Mouse (Mus musculus) left cerebral cortex, postnatal 14 days (tissue): ENCODE results near the gene Zc2hc1b. TPM values are rescaled to one million over a fixed set of nuclear protein-coding genes. Genes with fewer than 3 reads are reported as not detected.
"Not testable (repeated sequence)": the region's sequence is repeated elsewhere in the genome, so short reads cannot be mapped to it uniquely, and the experiment has no call there.

ENCODE experiments used
- DNase-seq, 2 experiments: peaks; one replicate each; pipeline ENCODE4 v3.0.0; 2021 to 2022; ENCODE audit warnings: low spot score in 2 of 2, mixed read lengths in 1 of 2
- intact Hi-C: fragments of 180-260 bp; cut with DNase I; formaldehyde crosslinking; loops from one replicate; pipeline ENCODE4 v1.15.1; 2025
- long read RNA-seq, 2 experiments: library from polyadenylated mRNA; stranded (forward); transcript quantifications; one replicate each; pipeline ENCODE4 v2.0.0; 2021
- total RNA-seq, 2 experiments: library from RNA; stranded (reverse); gene quantifications; 2 replicates each; pipeline ENCODE4 v1.2.3; 2021

Gene Zc2hc1b
- not detected for total RNA-seq
- long read RNA-seq, experiment 1: 0 reads
- long read RNA-seq, experiment 2: 0 reads

- intact Hi-C loops: no loop called here
Observed at GRCm38 (mm10) chr10:13177973-13178624, at the start of gene Zc2hc1b. TSS of gene Zc2hc1b (minus strand) at chr10:13178023.

DNA sequence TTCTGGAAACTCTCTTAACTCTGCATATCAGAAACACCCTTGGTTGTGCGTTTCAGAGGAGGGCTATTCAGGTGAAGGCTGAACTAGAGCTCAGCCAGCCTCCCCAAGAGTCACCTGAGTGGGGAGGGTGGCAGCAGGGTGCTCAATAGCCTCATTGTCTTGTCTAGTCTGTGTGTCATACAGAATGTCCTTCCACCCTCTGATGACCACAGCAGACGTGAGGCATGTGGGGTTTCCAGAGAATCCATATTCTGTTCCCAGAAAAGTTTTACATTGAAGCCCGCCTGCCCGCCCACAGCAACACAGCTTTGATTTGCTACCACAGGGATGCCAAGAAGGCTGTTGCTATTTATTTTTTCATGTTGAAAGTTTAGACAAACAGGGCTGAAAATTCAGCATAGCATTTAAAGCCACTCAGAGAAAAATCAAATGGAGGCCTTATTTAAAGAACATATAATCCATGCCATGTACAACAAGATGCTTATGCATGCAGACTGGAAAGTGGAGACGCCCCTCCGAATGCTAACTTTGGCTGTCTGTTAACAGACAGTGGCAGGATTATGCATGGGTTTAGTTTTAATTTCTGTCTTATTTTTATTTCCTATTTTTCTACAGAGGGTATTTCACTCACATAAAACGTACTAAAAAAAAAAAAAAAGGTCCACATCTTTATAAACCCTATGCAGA, 47.7 kb upstream of the Zc2hc1b start:
- intact Hi-C loops: no loop called here
- no peak for DNase-seq

More at GRCm38 (mm10) chr10:13177973-13178624, at the start of gene Zc2hc1b:
- DNase-seq: no peak

DNA sequence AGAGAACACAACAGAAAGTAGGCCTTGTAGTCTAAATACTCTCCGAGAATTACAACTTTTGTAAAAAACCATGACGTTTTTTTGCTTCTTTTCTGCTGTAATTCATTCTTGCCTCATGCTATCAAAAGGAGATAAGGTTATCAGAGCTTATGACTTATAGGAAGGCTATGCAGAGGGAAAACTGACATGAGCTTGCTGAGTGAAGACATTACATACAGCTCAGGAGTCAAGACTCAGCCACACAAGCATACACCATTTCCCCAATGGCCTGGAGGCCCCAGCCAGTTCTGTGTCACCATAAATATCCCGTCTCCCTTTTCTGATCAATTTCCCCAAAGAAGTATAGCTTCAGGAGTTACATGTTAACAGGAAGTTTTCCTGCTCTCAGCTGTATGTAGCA, 44.3 kb upstream of the Zc2hc1b start:
- intact Hi-C loops: no loop called here
- DNase-seq: no peak

GRCm38 (mm10) chr10:13220061-13220460, 42.2 kb upstream of the Zc2hc1b start:
- intact Hi-C loops: no loop called here

GRCm38 (mm10) chr10:13213956-13214355, 36.1 kb upstream of the Zc2hc1b start:
- DNase-seq: no peak
- intact Hi-C loops: no loop called here

More at GRCm38 (mm10) chr10:13220061-13220460, 42.2 kb upstream of the Zc2hc1b start:
- no peak for DNase-seq

DNA sequence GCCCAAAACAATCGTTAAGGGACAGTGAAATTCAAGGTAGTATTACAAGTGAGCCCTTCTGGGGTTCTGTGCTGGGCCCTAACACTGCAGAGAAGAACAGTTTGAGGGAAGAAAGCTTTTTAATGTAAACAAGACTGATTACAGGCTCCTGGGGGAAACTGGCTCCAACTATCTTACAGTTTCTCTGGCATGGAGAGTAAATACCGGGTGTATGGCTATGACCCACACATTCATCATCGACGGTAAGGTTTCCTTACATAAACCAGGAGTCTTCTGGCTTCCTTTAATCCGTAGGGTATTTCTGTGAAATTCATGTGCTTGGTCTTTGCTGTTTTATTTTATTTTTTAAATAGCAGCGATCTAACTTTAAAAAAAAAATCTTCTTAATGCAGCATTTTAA, 35.0 kb upstream of the Zc2hc1b start:
- no peak for DNase-seq
- intact Hi-C loops: no loop called here

GRCm38 (mm10) chr10:13212326-13212725, 34.5 kb upstream of the Zc2hc1b start:
- intact Hi-C loops: no loop called here
- DNase-seq: no peak

DNA sequence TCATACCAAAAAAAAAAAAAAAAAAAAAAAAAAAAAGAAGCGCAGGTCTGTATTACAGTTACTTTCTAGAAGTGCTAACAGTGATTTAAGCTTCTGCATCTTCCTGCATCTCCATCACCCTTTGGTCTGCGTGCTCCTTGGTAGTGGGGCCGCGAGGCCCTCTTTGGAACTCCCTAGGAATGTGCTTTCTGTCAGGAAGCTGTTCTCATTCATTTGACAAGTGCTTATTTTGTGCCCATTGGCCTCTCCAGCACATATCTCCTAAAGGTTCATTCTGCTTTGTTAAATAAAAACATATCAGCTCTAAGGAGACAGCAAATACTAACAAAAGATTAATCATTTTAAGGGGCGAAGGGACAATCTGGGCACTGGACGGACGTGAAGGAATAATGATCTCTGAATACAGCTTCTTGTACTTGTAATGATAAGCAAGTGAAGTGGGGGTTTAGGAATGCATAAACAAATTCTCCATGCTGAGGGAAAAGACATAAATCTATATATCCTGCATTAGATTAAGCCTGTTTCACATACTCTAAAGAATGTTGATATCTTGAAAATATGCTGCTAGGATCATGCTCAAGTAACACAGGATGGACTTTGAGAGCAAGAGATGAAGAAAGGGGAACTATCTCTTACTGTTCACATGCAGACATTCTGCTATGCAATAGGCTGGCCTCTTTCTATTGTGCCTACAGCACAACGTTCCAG, 32.3 kb upstream of the Zc2hc1b start:
- DNase-seq: no peak
- intact Hi-C loops: no loop called here

GRCm38 (mm10) chr10:13209506-13209905, 31.7 kb upstream of the Zc2hc1b start:
- no peak for DNase-seq
- intact Hi-C loops: no loop called here

DNA sequence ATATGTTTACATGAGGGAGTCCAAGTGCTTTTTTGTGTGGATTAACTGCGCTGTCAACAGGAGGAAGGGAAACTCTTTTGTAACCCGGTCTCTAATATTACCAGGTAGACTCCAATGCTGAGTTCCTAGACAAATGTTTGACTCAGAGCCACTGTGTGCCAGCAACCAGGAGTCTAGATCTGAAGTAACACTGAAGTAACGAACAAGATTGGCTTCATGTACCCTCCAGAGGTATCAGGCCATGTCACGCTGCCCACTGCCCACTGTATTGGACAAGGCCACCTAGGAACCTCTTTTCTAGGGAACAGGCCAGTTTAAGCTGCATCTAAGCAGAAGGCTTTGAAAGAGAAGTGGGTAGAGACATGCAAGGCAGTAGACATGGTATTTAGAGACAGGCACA, 31.2 kb upstream of the Zc2hc1b start:
- no peak for DNase-seq
- intact Hi-C loops: no loop called here

DNA sequence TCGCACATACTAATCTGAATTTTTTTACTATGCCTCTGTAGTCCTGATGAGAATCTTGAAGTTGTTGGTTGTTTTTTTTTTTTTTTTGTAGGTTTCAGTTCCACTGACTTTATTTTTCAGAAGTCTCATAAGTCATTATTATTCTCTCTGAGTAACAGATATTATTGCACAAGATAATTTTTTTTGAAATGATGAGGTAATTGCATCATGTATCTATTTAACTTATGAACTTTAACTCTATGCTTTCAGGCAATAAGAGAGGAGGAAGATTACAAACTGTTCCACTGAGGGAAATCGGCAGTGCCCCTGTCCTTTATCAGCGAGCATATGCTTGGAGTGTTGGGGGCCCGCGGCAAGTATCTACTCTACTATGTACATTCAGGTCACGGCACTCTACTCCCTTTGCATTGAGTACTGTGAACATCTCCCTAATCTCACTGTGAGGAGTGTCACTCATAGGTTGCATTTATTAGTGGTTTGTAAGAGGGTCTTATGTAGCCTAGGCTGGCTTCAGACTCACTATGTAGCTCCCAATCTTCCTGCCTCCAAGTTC, 24.0 kb upstream of the Zc2hc1b start:
- no peak for DNase-seq

DNA sequence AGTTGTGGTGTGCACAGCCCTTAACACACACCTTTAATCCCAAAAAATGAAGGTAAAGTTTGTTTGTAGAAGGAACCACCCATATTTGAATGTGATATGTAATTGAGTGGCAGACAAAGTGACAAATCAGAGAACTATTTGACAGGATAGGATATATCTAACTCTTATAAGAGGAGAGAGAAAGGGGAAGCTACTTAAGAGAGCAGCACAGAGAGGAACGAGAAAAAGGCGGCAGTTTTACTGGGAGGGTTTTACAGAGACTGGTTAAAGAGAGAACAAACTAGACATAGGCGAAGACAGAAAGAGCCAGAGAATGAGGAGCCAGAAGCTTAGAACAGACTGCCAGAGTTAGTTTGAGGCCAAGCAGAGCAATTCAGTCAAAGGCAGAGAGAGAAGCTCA, 23.0 kb upstream of the Zc2hc1b start:
- DNase-seq: no peak
- intact Hi-C loops: no loop called here

More for the DNA sequence above, 24.0 kb upstream of the Zc2hc1b start:
- intact Hi-C loops: no loop called here

- DNase-seq: no peak
- intact Hi-C loops: loop anchor here (10.0 kb wide), 1 partner anchor 126 kb away; no protein-coding TSS in a partner anchor
Observed at GRCm38 (mm10) chr10:13199234-13199633, 21.4 kb upstream of the Zc2hc1b start.

DNA sequence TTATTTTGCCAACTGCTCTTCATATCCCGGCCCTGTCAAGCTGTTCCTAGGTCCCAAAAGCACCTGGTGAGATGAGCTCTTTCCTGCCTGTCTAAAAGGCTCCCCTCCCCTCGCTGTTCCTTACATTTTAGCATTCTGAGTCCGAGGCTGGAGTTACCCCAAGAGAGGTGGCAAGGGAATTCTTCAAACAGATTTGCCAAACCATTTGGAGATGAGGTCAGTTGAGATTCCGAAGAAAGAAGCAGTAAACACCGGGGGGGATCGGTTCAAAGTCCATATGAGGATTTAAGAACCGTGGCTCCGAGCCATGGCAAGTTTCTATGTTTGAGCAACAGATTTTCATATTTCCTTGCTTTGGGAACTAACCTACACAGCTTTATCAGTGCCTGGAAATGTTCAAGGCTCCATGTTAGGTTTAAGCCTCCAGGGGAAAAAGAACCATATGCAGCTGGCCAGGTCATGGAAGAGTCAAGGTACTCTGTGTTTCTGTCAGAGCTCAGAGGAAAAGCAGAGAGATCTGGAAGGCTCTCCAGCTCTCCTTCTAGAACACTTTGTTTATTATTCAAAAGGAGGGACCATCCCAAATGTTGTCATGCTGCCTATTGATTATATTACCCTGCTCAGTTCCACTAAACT, 19.2 kb upstream of the Zc2hc1b start:
- DNase-seq: no peak
- intact Hi-C loops: loop anchor here (10.0 kb wide), 1 partner anchor 128 kb away; no protein-coding TSS in a partner anchor

DNA sequence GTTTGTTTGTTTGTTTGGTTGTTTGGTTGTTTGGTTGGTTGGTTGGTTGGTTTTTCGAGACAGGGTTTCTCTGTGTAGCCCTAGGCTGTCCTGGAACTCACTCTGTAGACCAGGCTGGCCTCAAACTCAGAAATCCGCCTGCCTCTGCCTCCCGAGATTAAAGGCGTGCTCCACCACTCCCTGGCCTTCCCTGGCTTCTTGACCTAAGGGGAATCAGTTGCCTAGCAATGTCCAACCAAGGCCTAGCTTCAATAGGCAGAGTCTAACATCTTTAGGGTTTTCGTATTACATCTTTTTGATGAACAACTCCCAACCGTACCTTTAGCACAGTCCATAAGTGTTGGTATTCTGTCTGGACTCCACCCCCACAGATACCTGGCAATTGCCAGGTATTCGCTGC, 15.7 kb upstream of the Zc2hc1b start:
- intact Hi-C loops: loop anchor here (10.0 kb wide), 1 partner anchor 131 kb away; no protein-coding TSS in a partner anchor
- not testable (repeated sequence) for DNase-seq

DNA sequence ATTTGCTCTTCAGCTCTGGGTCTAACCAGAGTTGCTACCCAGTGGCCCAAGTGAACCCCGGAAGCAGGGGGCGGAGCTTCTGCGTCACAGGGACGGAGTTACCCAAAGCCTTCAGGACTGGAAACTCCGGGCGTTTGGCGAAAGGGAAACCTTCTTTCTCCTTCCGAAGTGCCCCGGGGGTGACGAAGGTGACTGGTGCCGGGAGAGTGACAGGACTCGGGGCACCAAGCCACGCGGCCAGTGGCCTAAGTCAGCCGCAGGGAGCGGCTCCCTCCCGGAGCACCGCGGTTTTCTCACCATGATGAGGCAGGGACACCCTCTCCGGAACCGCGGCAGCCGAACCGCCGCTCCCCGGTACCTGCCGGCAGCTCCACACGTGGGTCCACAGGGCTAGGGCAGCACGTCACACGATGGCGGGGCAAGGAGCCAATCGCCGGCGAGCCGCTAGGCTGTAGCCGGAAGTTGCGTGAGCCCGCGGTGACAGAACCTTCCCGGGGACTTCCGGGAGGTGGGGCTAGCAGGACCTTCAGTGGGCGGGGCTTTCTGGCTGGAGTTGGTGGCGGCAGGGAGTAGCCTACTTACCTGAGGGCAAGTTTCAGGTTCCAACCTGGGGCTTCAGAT, 15.0 kb upstream of the Zc2hc1b start, which contains the start of gene Ltv1:
Gene Ltv1, minus strand, starts transcription at position 438 of the 621 bp plus-strand sequence.
- peak; percentile 96 for DNase-seq
- intact Hi-C loops: loop anchor here (10.0 kb wide), 1 partner anchor 132 kb away; no protein-coding TSS in a partner anchor

- DNase-seq: no peak
- intact Hi-C loops: loop anchor here (10.0 kb wide), 1 partner anchor 135 kb away; no protein-coding TSS in a partner anchor
Observed at GRCm38 (mm10) chr10:13189881-13190280, 12.1 kb upstream of the Zc2hc1b start.

DNA sequence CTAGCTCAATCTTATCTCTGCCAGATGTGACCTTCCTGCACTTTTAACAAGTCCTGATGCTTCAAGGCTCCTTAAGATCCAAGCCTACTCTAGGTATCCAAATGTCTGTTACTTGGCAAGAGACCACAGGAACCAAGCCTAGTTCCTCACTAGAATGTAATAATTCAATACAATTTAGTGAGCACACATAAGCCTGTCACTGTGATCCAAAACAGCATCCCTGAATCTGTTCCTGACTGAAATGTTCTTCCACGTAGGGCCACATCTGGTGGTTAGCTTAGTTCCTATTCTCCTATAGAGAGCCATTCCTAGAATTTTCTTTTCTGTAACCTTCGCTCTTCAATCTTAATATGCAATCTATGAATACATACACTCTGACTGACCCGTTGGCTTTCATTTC, 8.9 kb upstream of the Zc2hc1b start:
- no peak for DNase-seq
- intact Hi-C loops: no loop called here
